Mouse (Mus musculus) kidney, postnatal 0 days (tissue): ENCODE measurements around the gene Rps6ka1. TPM values are rescaled to one million over a fixed set of nuclear protein-coding genes. Genes with fewer than 3 reads are reported as not detected.

ENCODE experiments used
- ATAC-seq: fragments of 200-750 bp; cut with Nextera tagmentation; replicated peaks from 2 replicates; pipeline ENCODE4 v1.8.0; 2017; ENCODE audit warnings: low read depth, moderate number of reproducible peaks, moderate TSS enrichment, moderate library complexity; ENCODE audit not compliant: low FRiP score
- DNase-seq: peaks from one replicate; pipeline ENCODE4 v3.0.0-alpha.2; 2016; ENCODE audit warnings: low spot score
- H3K27ac ChIP-seq: fragments of 300-500 bp; sonication (generic); 2 replicates; pipeline ENCODE4 v1.5.1; 2014; ENCODE audit warnings: mild to moderate bottlenecking
- H3K27me3 ChIP-seq: fragments of 300-500 bp; sonication (generic); 2 replicates; pipeline ENCODE4 v1.6.1; 2014; ENCODE audit warnings: low read length, mixed read lengths; ENCODE audit not compliant: insufficient read depth
- H3K36me3 ChIP-seq: fragments of 300-500 bp; sonication (generic); 2 replicates; pipeline ENCODE4 v1.6.1; 2014; ENCODE audit warnings: low read length, mixed read lengths; ENCODE audit not compliant: insufficient read depth
- H3K4me1 ChIP-seq: fragments of 300-500 bp; sonication (generic); replicated peaks from 2 replicates; pipeline ENCODE4 v1.6.1; 2014; ENCODE audit warnings: antibody characterized with exemption, low read length, mixed read lengths; ENCODE audit not compliant: insufficient read depth
- H3K4me2 ChIP-seq: fragments of 300-500 bp; sonication (generic); 2 replicates; pipeline ENCODE4 v1.6.1; 2014; ENCODE audit warnings: mild to moderate bottlenecking, low read length, moderate library complexity, mixed read lengths
- H3K4me3 ChIP-seq: fragments of 300-500 bp; sonication (generic); replicated peaks from 2 replicates; pipeline ENCODE4 v1.5.1; 2014; ENCODE audit warnings: low read depth, low read length
- H3K9ac ChIP-seq: fragments of 300-500 bp; sonication (generic); 2 replicates; pipeline ENCODE4 v1.6.1; 2014; ENCODE audit warnings: low read depth, low read length
- H3K9me3 ChIP-seq: fragments of 300-500 bp; sonication (generic); replicated peaks from 2 replicates; pipeline ENCODE4 v1.6.1; 2016; ENCODE audit warnings: low read length, inconsistent platforms, mixed read lengths
- CTCF ChIP-seq: IDR thresholded peaks from 2 replicates; pipeline ENCODE4 v1.5.1; 2016; ENCODE audit warnings: antibody characterized with exemption, low read depth, mild to moderate bottlenecking, moderate library complexity
- WGBS: fragments of 180-500 bp; shearing (Covaris S2); extraction: QIAGEN DNeasy Blood & Tissue Kit; methylation state at CpG from one replicate; pipeline ENCODE4 v1.1.7; 2014; 5-methylcytosine and 5-hydroxymethylcytosine counted together
- polyA plus RNA-seq: library from polyadenylated mRNA; unstranded; fragments of >200 nt; fragmentation: Nextera tagmentation; extraction: Ambion mirVana; gene quantifications from 2 replicates; pipeline ENCODE4 v1.2.1, GENCODE M21; 2015

Gene Rps6ka1
- polyA plus RNA-seq, 1 experiment from 2014 or later = 29.7 TPM

DNA sequence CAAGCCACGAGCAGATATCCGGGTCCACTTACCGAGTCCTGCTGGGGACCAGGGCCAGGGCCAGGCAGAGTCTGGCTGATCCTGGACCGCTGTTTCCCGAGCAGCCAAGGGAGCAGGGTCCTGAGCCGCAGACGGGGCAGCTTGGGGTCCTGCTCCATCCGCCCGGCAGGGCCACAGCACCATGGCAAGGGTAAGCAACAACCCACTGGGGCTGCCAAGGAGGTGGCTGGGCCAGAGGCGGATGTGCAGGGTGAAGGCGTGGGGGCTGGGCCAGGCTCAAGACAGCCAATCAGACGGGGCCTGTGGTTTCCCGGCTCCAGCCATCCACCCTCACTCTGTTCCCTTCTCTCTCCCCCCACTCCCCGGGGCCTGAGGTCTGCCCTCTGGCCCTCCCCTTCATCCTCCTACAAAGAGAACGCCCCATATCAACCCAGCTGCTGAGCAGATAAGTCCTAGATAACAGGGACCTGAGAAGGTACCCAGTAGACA, 14.7 kb downstream of the Rps6ka1 start:
- H3K36me3 ChIP-seq = peaks cover 15% of the 10 kb centered on the region
- H3K4me2 ChIP-seq = no peak overlapping the region
- 0 out of 2 replicates have a peak, but pooled peaks cover 3% of the 10 kb centered on the region for H3K4me1 ChIP-seq
- DNase-seq = no peak
- H3K9me3 ChIP-seq = no peaks in the 10 kb centered on the region
- no peak overlapping the region for H3K9ac ChIP-seq
- H3K4me3 ChIP-seq = no peak overlapping the region
- peak; percentile 37; the same call in 1 of the 2 replicates for ATAC-seq
- 70% methylated on average over 14 of the region's 15 CpGs for WGBS
- H3K27me3 ChIP-seq = no peaks in the 10 kb centered on the region
- no peak overlapping the region for H3K27ac ChIP-seq
- no peak for TF ChIP-seq CTCF

DNA sequence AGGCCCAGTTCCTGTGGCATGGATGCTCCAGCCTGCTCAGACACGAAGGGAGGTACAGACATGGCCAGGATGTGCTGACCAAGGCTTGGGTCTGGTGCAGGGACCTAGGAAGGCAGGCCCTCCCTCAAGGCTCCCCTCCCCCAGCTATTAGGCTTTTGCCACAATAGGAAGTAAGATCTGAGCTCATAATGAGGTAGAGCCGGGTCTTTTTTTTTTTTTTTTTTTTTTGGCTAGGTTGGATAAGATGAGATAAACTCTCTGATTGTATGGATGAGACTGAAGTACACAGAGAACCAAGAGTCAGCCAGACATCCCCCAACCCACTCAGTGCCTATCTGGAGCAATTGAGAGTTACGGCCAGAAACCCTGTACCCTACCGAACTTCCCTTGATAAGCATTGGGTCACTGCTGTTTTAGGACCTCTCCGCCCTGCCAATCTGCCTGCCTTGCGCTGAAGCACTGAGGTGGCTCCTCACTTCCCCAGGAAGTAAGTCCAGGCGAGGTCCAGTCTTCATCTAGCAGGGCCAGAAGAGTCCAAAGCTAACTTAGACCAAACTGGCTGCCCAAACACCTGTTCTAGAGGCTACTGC, 15.3 kb downstream of the Rps6ka1 start:
- no peaks in the 10 kb centered on the region for H3K27me3 ChIP-seq
- no peak overlapping the region for H3K4me3 ChIP-seq
- no peak overlapping the region for H3K9ac ChIP-seq
- H3K27ac ChIP-seq = no peak overlapping the region
- H3K4me2 ChIP-seq = no peak overlapping the region
- ATAC-seq = no peak
- H3K36me3 ChIP-seq = peaks cover 15% of the 10 kb centered on the region
- TF ChIP-seq CTCF = no peak
- 0 out of 2 replicates have a peak, but pooled peaks cover 3% of the 10 kb centered on the region for H3K4me1 ChIP-seq
- WGBS = 89% methylated on average over 7 of the region's 7 CpGs
- H3K9me3 ChIP-seq = no peaks in the 10 kb centered on the region
- no peak for DNase-seq

DNA sequence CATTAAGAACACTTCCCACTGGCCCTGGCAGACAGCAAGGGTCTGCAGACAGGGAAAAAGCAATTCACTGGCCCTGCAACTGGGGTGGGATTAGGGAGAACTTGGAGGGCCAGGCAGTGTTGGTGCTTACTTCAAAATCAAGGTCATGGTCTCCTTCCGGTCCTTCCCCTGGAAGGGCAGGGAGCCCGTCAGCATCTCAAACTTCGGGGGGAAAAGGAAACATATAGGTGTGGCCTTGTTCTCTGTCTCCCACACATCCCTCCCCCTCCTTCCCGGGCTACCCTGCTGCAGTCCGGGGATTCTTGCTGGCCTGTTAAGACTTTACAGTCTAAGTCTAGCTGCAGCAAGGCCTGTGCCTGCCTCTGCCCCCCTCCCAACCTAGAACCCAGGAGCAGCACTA, 22.4 kb downstream of the Rps6ka1 start:
- peak; percentile 25 for DNase-seq
- WGBS = 38% methylated on average over 5 of the region's 5 CpGs
- Histone ChIP-seq H3K4me3 (no peak overlapping the region), H3K36me3 (peaks cover 18% of the 10 kb centered on the region), H3K4me2 (no peak overlapping the region), H3K27me3 (no peaks in the 10 kb centered on the region), H3K9ac (peak overlapping the region; percentile 19; the same call in 1 of the 2 replicates), H3K27ac (peak overlapping the region; percentile 87), H3K9me3 (no peaks in the 10 kb centered on the region), H3K4me1 (peaks cover 22% of the 10 kb centered on the region)
- no peak for TF ChIP-seq CTCF
- ATAC-seq = no peak

DNA sequence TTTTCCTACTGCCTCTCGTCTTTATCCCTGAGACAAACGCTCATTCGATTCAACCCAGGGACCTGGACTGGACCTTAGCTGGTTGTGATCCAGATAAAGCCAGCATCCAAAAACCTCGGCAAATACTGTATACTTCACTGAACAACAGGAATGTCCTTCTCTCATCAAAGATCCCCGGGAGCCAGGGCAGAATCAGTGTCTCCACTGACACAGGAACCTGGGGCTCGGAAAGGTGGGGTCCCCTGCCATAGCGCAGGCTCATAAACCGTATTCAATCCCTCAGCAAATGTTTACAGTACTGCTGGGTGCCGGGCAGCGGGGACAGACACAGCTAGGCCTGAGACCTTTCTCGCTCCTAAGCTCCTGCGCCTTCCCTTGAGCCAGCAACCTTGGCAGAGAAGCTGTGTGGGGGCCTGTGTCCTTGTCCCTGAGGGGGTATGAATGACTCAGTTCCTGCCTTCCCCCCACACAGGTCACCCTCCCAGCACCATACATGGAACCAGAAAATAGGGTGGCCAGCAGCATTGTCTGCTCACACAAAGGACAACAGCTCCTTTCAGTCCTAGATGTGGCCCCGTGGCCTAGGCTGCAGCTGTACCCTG, 23.1 kb downstream of the Rps6ka1 start:
- no peaks in the 10 kb centered on the region for H3K9me3 ChIP-seq
- no peaks in the 10 kb centered on the region for H3K27me3 ChIP-seq
- H3K27ac ChIP-seq = peak overlapping the region; percentile 87
- no peak for TF ChIP-seq CTCF
- H3K4me3 ChIP-seq = no peak overlapping the region
- peak overlapping the region; percentile 19; the same call in 1 of the 2 replicates for H3K9ac ChIP-seq
- WGBS = 45% methylated on average over 13 of the region's 13 CpGs
- peaks cover 25% of the 10 kb centered on the region for H3K36me3 ChIP-seq
- ATAC-seq = peak; percentile 66; the same call in 1 of the 2 replicates
- no peak overlapping the region; the same call in 1 of the 2 replicates for H3K4me2 ChIP-seq
- peaks cover 22% of the 10 kb centered on the region for H3K4me1 ChIP-seq
- no peak for DNase-seq

DNA sequence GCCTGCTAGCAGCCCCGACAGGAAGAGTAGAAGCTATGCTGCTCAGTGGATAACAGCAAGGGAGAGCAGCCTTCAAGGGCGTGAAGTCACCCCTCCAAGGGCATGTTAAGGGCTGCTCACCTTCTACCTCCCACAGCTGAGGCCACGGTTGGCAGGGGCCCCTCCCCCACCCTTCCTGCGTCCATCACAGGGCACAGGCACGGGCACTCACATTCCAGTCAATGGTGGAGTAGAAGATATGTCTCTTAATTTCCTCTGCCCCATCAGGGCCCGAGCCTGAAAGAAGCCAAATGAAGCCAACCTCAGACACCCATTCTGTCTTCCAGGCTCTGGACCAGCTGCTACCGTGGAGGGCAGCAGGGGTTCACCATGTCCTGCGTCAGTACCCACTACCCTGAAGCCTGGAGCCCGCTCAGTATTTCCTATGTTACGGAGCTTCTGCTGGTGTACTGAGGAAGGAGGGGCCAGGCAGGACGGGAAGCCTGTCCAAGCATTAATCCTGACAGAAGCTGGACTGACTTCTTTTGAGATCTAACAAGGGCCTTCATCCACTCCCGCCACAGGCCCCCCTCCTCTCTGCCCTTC, 23.7 kb downstream of the Rps6ka1 start:
- Histone ChIP-seq H3K27ac (peak overlapping the region; percentile 87), H3K36me3 (peaks cover 22% of the 10 kb centered on the region), H3K9me3 (no peaks in the 10 kb centered on the region), H3K4me1 (peaks cover 22% of the 10 kb centered on the region), H3K9ac (0 out of 2 replicates have a peak overlapping the region, but pooled peaks have one; percentile 19), H3K4me2 (no peak overlapping the region), H3K4me3 (no peak overlapping the region), H3K27me3 (no peaks in the 10 kb centered on the region)
- no peak for TF ChIP-seq CTCF
- ATAC-seq (peak; percentile 29; the same call in 1 of the 2 replicates), DNase-seq (no peak)
- WGBS = 37% methylated on average over 12 of the region's 12 CpGs

DNA sequence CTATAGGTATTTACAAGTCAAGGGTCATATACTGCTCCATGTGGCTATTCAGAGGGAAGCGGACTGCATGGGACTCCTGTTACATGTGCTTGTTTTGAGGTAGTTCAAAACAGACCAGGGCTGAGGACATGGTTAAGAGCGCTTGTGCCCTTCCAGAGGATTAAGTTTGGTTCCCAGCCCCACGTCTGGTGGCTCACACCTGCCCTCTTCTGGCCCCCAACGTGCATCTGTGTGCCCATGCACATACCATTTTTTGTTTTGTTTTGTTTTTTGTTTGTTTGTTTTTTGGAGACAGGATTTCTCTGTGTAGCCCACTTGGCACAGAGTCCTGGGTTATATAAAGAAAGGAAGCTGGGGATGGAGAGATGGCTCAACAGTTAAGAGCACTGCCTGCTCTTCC, 30.1 kb downstream of the Rps6ka1 start:
- peaks cover 18% of the 10 kb centered on the region; the same call in 1 of the 2 replicates for H3K36me3 ChIP-seq
- H3K9me3 ChIP-seq = no peaks in the 10 kb centered on the region
- H3K4me3 ChIP-seq = no peak overlapping the region
- 76% methylated on average over 4 of the region's 4 CpGs for WGBS
- H3K4me1 ChIP-seq = no peaks in the 10 kb centered on the region
- H3K4me2 ChIP-seq = no peak overlapping the region
- no peak overlapping the region for H3K27ac ChIP-seq
- DNase-seq = no peak
- no peak for ATAC-seq
- no peak overlapping the region for H3K9ac ChIP-seq
- no peak for TF ChIP-seq CTCF
- H3K27me3 ChIP-seq = no peaks in the 10 kb centered on the region
